Mouse (Mus musculus) G1E (cell line): ENCODE measurements at regions not wholly inside any gene's neighbourhood (a gene's known extent, or its start where the extent isn't known, plus 50 kb on each side); places are given as distances from the start of the nearest gene placed in this dataset.

Source experiments
- ATAC-seq: 2 replicates; pipeline ENCODE4 v1.8.0; 2016; ENCODE audit warnings: mild to moderate bottlenecking; ENCODE audit not compliant: insufficient number of reproducible peaks, poor library complexity, low FRiP score, severe bottlenecking; ENCODE audit errors: extremely low read depth
- DNase-seq: peaks from one replicate; pipeline ENCODE4 v3.0.0; 2012; ENCODE audit warnings: low spot score
- H3K27me3 ChIP-seq: 2 replicates; pipeline ENCODE4 v1.6.1; 2012; ENCODE audit warnings: mild to moderate bottlenecking, low read length, inconsistent platforms; ENCODE audit not compliant: insufficient read depth
- H3K36me3 ChIP-seq: replicated peaks from 2 replicates; pipeline ENCODE3; 2012; ENCODE audit warnings: mild to moderate bottlenecking, inconsistent platforms
- H3K4me1 ChIP-seq: 2 replicates; pipeline ENCODE4 v1.6.1; 2012; ENCODE audit warnings: low read depth, low read length, inconsistent platforms, mixed read lengths; ENCODE audit not compliant: insufficient read depth
- H3K4me3 ChIP-seq: 2 replicates; pipeline ENCODE4 v1.5.1; 2012; ENCODE audit warnings: low read depth, mild to moderate bottlenecking, inconsistent platforms, low read length, moderate library complexity, mixed read lengths
- H3K9me3 ChIP-seq: replicated peaks from 2 replicates; pipeline ENCODE4 v1.6.1; 2012; ENCODE audit warnings: inconsistent platforms
- CTCF ChIP-seq: IDR thresholded peaks from 2 replicates; pipeline ENCODE4 v1.5.1; 2012; ENCODE audit warnings: low read depth, low read length, inconsistent platforms, mixed read lengths
- GATA1 ChIP-seq: IDR thresholded peaks from 2 replicates; pipeline ENCODE4 v1.6.1; 2012; ENCODE audit warnings: borderline replicate concordance, low read length, inconsistent platforms, mixed read lengths
- GATA2 ChIP-seq: IDR thresholded peaks from 2 replicates; pipeline ENCODE4 v1.6.1; 2012; ENCODE audit warnings: low read depth, low read length, inconsistent platforms, borderline replicate concordance
- POLR2AphosphoS5 ChIP-seq: IDR thresholded peaks from 2 replicates; pipeline ENCODE4 v1.6.1; 2012; ENCODE audit warnings: low read depth, low read length, inconsistent platforms; ENCODE audit not compliant: insufficient replicate concordance
- TAL1 ChIP-seq: conservative IDR thresholded peaks from 2 replicates; pipeline ENCODE4 v1.6.1; 2012; ENCODE audit warnings: low read depth, low read length, inconsistent platforms, mixed read lengths

- DNase-seq = no peak
- no peaks in the 10 kb centered on the region for H3K9me3 ChIP-seq
- no peaks in the 10 kb centered on the region for H3K4me1 ChIP-seq
- H3K4me3 ChIP-seq = no peak overlapping the region
- TF ChIP-seq TAL1 = no peak
- no peak for TF ChIP-seq GATA2
- no peak for TF ChIP-seq GATA1
- ATAC-seq = no peak
- no peaks in the 10 kb centered on the region for H3K36me3 ChIP-seq
- H3K27me3 ChIP-seq = no peaks in the 10 kb centered on the region
Measured at GRCm38 (mm10) chr12:35267023-35267654, 220.2 kb downstream of the Snx13 start.

- H3K9me3 ChIP-seq = peaks cover 8% of the 10 kb centered on the region; the same call in 1 of the 2 replicates
- H3K36me3 ChIP-seq = no peaks in the 10 kb centered on the region
- no peak for ATAC-seq
- no peak for DNase-seq
- no peaks in the 10 kb centered on the region for H3K27me3 ChIP-seq
- H3K4me1 ChIP-seq = no peaks in the 10 kb centered on the region
- no peak overlapping the region for H3K4me3 ChIP-seq
- TF ChIP-seq CTCF = no peak
- TF ChIP-seq TAL1 = no peak
- no peak for TF ChIP-seq GATA2
- no peak for TF ChIP-seq GATA1
- no peak for TF ChIP-seq POLR2AphosphoS5
Measured at GRCm38 (mm10) chr12:35259781-35260180, 212.8 kb downstream of the Snx13 start.

- H3K4me1 ChIP-seq = no peaks in the 10 kb centered on the region
- H3K9me3 ChIP-seq = peaks cover 8% of the 10 kb centered on the region
- TF ChIP-seq CTCF (no peak), GATA1 (no peak), TAL1 (no peak), POLR2AphosphoS5 (no peak), GATA2 (no peak)
- no peaks in the 10 kb centered on the region for H3K36me3 ChIP-seq
- DNase-seq = no peak
- no peaks in the 10 kb centered on the region for H3K27me3 ChIP-seq
- no peak overlapping the region for H3K4me3 ChIP-seq
- ATAC-seq = no peak
Measured at GRCm38 (mm10) chr12:35255723-35256401, 208.9 kb downstream of the Snx13 start.

GRCm38 (mm10) chr12:35248476-35248875 lies 201.5 kb downstream of the Snx13 start:
- no peak for TF ChIP-seq CTCF
- TF ChIP-seq GATA2 = no peak
- TF ChIP-seq TAL1 = no peak
- TF ChIP-seq GATA1 = no peak
- no peak for TF ChIP-seq POLR2AphosphoS5
- DNase-seq = no peak
- ATAC-seq = no peak
- Histone ChIP-seq H3K27me3 (no peaks in the 10 kb centered on the region), H3K4me1 (no peaks in the 10 kb centered on the region), H3K9me3 (peaks cover 2% of the 10 kb centered on the region), H3K36me3 (no peaks in the 10 kb centered on the region), H3K4me3 (no peak overlapping the region)

- H3K4me1 ChIP-seq = no peaks in the 10 kb centered on the region
- ATAC-seq (no peak), DNase-seq (no peak)
- TF ChIP-seq POLR2AphosphoS5 (no peak), GATA1 (no peak), CTCF (no peak), GATA2 (no peak)
- no peaks in the 10 kb centered on the region for H3K9me3 ChIP-seq
- H3K36me3 ChIP-seq = no peaks in the 10 kb centered on the region
- no peaks in the 10 kb centered on the region for H3K27me3 ChIP-seq
- H3K4me3 ChIP-seq = no peak overlapping the region
Measured at GRCm38 (mm10) chr12:35246226-35247014, 199.4 kb downstream of the Snx13 start.

GRCm38 (mm10) chr12:35232322-35232673 lies 185.3 kb downstream of the Snx13 start:
- ATAC-seq = no peak
- no peaks in the 10 kb centered on the region for H3K27me3 ChIP-seq
- no peak for TF ChIP-seq CTCF
- no peak for TF ChIP-seq TAL1
- no peak for TF ChIP-seq GATA1
- H3K9me3 ChIP-seq = no peaks in the 10 kb centered on the region
- H3K4me3 ChIP-seq = no peak overlapping the region
- no peak for DNase-seq
- H3K36me3 ChIP-seq = no peaks in the 10 kb centered on the region
- no peaks in the 10 kb centered on the region for H3K4me1 ChIP-seq
